Mouse (Mus musculus) megakaryocyte, embryonic 14.5 days (primary cell): ENCODE measurements around the gene Gm29735. TPM values are rescaled to one million over a fixed set of nuclear protein-coding genes. Genes with fewer than 3 reads are reported as not detected.
"Not testable (repeated sequence)": the region's sequence is repeated elsewhere in the genome, so short reads cannot be mapped to it uniquely, and the experiment has no call there.

Experiments used
- H3K27me3 ChIP-seq: replicated peaks from 2 replicates; pipeline ENCODE3; 2012; ENCODE audit warnings: inconsistent platforms
- H3K36me3 ChIP-seq: replicated peaks from 2 replicates; pipeline ENCODE3; 2012; ENCODE audit warnings: low read length, inconsistent platforms, mixed read lengths
- H3K4me1 ChIP-seq: 2 replicates; pipeline ENCODE4 v1.6.1; 2012; ENCODE audit warnings: inconsistent platforms
- H3K4me3 ChIP-seq: replicated peaks from 2 replicates; pipeline ENCODE3; 2012; ENCODE audit warnings: moderate library complexity, mild to moderate bottlenecking, inconsistent platforms
- H3K9me3 ChIP-seq: 2 replicates; pipeline ENCODE4 v1.6.1; 2012; ENCODE audit warnings: inconsistent platforms
- FLI1 ChIP-seq: IDR thresholded peaks from 2 replicates; pipeline ENCODE4 v1.6.1; 2012; ENCODE audit warnings: low read length, inconsistent platforms, mixed read lengths
- GATA1 ChIP-seq: IDR thresholded peaks from 3 replicates; pipeline ENCODE4 v1.6.1; 2012; ENCODE audit warnings: mixed read lengths, low read length, inconsistent platforms, borderline replicate concordance
- polyA plus RNA-seq: library from polyadenylated mRNA; stranded (reverse); fragments of >175 nt; gene quantifications from 2 replicates; pipeline ENCODE4 v1.2.3, GENCODE M21; 2012; ENCODE audit warnings: low replicate concordance; ENCODE audit not compliant: insufficient read depth

Gene Gm29735
- polyA plus RNA-seq: not detected in 2 replicates

DNA sequence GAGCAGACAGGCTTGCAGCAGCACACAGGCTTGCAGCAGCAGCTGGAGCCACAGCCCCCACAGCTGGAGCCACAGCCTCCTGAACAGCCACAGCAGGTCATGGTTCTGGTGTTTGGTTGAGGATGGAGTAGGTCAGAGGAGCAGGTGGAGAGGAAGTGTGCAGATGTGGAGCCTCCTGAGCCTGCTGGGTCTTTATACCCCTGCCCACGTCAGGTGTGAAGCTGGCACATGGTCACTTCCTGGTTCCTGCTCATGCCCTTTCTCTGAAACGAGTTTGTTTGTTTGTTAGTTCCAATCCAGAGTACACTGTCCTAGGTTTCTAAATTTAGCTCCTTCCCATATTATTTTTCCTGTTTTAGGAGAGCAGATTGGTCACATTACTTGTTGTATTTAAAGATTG lies at the start of gene Gm29735:
TSS of gene Gm29735 (minus strand) at position 101 of the 400 bp plus-strand sequence.
- not testable (repeated sequence) for H3K4me3 ChIP-seq, H3K4me1 ChIP-seq, H3K36me3 ChIP-seq
- Histone ChIP-seq H3K27me3 (peaks cover 33% of the 10 kb centered on the region), H3K9me3 (peaks cover 13% of the 10 kb centered on the region)

DNA sequence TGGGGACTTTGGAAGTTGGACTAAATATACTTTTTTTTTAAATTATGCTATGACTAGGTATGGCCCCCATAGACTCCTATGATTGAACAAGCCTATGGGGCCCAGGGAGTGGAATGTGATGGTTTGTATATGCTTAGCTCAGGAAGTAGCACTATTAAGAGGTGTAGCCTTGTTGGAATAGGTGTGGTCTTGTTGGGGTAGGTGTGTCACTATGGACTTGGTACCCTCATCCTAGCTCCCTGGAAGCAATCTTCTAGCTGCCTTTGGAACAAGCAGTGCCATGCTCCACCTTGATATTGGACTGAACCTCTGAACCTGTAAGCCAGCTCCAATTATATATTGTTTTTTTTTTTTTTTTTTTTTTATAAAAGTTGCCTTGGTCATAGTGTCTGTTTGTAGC lies 48.6 kb upstream of the Gm29735 start:
- no peak for TF ChIP-seq FLI1
- no peak for TF ChIP-seq GATA1

DNA sequence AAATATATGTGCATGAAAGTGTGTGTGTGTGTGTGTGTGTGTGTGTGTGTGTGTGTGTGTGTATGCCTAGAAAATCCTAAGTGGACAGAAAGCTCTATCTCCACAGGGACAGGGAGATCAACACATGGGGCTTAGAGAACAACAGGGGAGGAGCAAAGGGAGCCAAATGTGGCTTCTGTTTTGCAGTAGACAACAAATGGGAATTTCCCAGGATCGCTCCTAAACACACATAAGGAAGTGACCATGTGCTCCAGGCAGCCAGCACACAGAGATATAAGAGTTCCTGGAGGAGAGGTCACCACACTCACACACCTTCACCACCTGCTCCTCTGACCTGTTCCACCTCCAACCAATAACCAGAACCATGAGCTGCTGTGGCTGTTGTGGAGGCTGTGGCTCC lies 44.2 kb upstream of the Gm29735 start, which contains the start of gene Krtap5-3:
TSS of gene Krtap5-3 (plus strand) at position 301 of the 400 bp plus-strand sequence.
- Histone ChIP-seq H3K9me3 (peaks cover 20% of the 10 kb centered on the region), H3K4me3 (no peak within 1 kb of the TSS), H3K4me1 (no peaks in the 10 kb centered on the region), H3K27me3 (peaks cover 32% of the 10 kb centered on the region), H3K36me3 (no peaks in the 10 kb centered on the region)
- TF ChIP-seq FLI1 (no peak), GATA1 (no peak)

More for the DNA sequence above, 48.6 kb upstream of the Gm29735 start:
- Histone ChIP-seq H3K9me3 (peaks cover 11% of the 10 kb centered on the region), H3K36me3 (no peaks in the 10 kb centered on the region), H3K4me1 (no peaks in the 10 kb centered on the region), H3K4me3 (no peak overlapping the region), H3K27me3 (peaks cover 39% of the 10 kb centered on the region)

DNA sequence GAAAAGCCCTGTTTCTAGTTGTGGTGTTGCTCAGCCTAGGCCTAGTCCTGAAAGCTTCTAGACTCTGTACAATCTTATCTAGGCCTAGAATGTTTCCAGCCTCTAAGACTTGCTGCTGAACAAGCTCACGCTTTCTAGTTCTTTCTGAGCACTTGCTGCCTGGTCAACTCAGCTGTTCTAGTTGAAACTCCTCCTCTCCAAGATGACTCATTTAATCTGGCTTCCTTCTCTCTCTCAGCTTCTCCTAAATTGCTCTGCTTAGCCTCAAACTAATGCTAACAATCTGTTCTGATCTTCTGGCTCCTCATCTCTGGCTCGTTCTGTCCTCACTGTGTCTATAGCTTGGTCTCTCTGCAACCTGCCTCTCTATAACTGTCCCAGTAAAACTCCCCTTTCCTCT lies 41.8 kb upstream of the Gm29735 start:
- no peaks in the 10 kb centered on the region for H3K4me1 ChIP-seq
- H3K9me3 ChIP-seq: peaks cover 32% of the 10 kb centered on the region
- TF ChIP-seq FLI1: no peak
- no peak for TF ChIP-seq GATA1
- H3K4me3 ChIP-seq: no peak overlapping the region
- peaks cover 23% of the 10 kb centered on the region for H3K27me3 ChIP-seq
- H3K36me3 ChIP-seq: no peaks in the 10 kb centered on the region

DNA sequence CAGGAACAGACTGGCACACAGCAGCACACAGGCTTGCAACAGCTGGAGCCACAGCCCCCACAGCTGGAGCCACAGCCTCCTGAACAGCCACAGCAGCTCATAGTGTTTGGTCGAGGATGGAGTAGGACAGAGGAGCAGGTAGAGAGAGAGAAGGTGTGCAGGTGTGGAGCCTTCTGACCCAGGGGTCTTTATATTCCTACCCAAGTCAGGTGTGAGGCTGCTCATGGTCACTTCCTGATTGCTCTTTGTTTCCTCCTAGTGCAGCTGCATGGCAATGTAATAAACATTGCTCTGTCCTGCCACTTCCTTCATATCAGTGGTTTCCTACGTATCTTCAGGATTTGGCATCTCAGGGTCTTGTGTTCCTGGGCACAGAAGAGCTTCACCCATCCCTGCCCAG lies 33.4 kb upstream of the Gm29735 start, which contains the start of gene Gm10153:
TSS of gene Gm10153 (minus strand) at position 101 of the 400 bp plus-strand sequence.
- Histone ChIP-seq H3K36me3 (no peaks in the 10 kb centered on the region), H3K9me3 (peaks cover 11% of the 10 kb centered on the region; the same call in 1 of the 2 replicates), H3K4me1 (no peaks in the 10 kb centered on the region), H3K27me3 (peaks cover 25% of the 10 kb centered on the region), H3K4me3 (no peak within 1 kb of the TSS)
- TF ChIP-seq GATA1: no peak
- TF ChIP-seq FLI1: no peak

DNA sequence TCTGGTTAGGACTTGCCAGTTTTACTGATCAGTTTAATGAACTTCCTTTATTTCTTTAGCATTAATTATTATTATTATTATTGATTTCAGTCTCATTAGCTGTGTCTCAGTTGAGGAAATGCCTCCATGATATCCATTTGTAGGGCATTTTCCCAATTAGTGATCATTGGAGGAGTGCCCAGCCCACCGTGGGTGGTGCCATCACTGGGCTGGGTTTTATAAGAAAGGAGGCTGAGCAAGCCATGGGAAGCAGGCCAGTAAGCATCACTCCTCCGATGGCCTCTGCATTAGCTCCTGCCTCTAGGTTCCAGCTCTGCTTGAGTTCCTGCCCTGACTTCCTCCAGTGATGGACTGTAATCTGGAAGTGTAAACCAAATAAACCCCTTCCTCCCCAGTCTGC lies 31.2 kb upstream of the Gm29735 start:
- H3K9me3 ChIP-seq: no peaks in the 10 kb centered on the region
- no peak for TF ChIP-seq GATA1
- no peak for TF ChIP-seq FLI1
- no peaks in the 10 kb centered on the region for H3K4me1 ChIP-seq
- no peak overlapping the region for H3K4me3 ChIP-seq
- no peaks in the 10 kb centered on the region for H3K36me3 ChIP-seq
- peaks cover 29% of the 10 kb centered on the region for H3K27me3 ChIP-seq

DNA sequence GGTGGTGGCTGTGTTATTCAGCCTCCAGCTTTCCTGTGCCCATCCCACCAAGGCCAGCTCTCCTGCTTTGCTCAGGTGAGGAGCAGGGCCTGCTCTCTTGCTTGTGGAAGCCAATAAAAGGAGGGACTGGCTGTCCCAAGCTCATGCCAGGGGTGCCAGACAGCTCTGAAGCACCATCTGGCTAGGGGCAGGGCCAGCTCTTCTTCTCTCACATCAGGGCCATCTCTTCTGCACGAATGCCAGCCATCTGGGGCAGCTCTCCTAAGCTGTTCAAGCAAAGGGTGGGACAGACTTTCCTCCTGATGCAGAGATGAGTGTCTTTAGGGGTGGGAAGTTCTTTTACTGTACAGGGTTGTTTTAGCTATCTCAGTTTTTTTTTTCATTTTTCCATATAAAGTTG lies 24.1 kb upstream of the Gm29735 start:
- no peaks in the 10 kb centered on the region for H3K4me1 ChIP-seq
- no peaks in the 10 kb centered on the region for H3K36me3 ChIP-seq
- H3K4me3 ChIP-seq: no peak overlapping the region
- TF ChIP-seq FLI1: no peak
- TF ChIP-seq GATA1: no peak
- H3K9me3 ChIP-seq: peaks cover 9% of the 10 kb centered on the region
- peaks cover 17% of the 10 kb centered on the region for H3K27me3 ChIP-seq

DNA sequence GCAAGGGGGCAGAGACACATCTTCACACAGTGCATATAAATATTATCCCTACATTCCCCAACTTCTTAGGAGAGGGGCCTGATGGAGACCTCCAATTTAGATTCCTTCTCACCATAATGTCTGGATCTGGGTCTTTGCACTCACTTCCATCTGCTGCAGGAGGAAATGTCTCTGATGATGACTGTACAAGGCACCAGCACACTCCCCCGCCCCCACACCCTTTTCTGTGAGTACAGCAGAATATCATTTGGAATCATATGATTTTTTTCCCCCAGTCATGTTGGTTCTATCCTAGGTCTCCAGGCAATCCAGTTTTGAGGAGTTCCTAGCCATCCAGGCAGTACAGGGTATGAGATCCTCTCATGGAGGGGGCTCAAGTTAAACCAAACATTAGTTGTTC lies 21.8 kb upstream of the Gm29735 start:
- Histone ChIP-seq H3K27me3 (peaks cover 14% of the 10 kb centered on the region), H3K36me3 (no peaks in the 10 kb centered on the region)
- TF ChIP-seq GATA1 (no peak), FLI1 (no peak)

DNA sequence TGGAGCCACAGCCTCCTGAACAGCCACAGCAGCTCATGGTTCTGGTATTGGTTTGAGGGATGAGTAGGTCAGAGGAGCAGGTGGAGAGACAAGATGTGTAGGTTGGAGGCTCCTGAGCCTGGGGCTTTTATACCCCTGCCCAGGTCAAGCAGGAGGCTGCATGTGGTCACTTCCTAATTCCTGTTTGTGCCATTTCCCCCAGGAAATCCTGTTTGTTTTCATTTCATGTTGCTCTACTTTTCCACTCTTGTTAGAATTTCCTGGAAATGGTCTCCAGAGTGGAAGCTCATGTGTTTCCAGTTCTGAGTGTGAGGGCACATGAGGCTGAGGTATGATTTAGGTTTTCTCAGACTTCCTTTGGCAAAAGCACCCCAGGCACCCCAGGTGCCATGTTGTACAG lies 19.0 kb upstream of the Gm29735 start, which contains the start of gene Krtap5-2:
TSS of gene Krtap5-2 (minus strand) at position 101 of the 400 bp plus-strand sequence.
- H3K36me3 ChIP-seq, H3K4me3 ChIP-seq, H3K4me1 ChIP-seq: not testable (repeated sequence)
- peaks cover 13% of the 10 kb centered on the region for H3K9me3 ChIP-seq
- peaks cover 29% of the 10 kb centered on the region for H3K27me3 ChIP-seq

More for the DNA sequence above, 21.8 kb upstream of the Gm29735 start:
- Histone ChIP-seq H3K4me1 (no peaks in the 10 kb centered on the region), H3K4me3 (no peak overlapping the region), H3K9me3 (peaks cover 13% of the 10 kb centered on the region)

DNA sequence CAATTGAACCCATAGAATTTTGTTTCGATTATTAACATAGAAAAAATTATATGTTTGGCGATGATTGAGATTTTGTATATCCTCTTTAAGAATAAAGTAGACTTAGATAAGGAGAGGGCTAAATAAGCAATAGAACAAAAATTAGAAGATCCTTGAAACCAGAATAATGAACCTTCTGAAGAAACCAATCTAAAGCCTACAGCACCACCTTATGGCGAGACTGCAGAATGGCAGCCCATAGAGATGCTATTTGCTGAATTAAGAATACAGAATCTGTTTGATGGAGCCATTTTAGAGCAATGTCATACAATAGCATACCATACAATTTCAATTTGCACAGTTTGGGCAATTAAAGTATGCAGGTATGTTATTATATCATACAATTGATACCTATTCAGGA lies 12.9 kb upstream of the Gm29735 start:
- peaks cover 31% of the 10 kb centered on the region for H3K27me3 ChIP-seq
- TF ChIP-seq FLI1 (no peak), GATA1 (no peak)
- H3K4me1 ChIP-seq: no peaks in the 10 kb centered on the region
- no peaks in the 10 kb centered on the region for H3K9me3 ChIP-seq
- H3K4me3 ChIP-seq: no peak overlapping the region
- H3K36me3 ChIP-seq: no peaks in the 10 kb centered on the region

DNA sequence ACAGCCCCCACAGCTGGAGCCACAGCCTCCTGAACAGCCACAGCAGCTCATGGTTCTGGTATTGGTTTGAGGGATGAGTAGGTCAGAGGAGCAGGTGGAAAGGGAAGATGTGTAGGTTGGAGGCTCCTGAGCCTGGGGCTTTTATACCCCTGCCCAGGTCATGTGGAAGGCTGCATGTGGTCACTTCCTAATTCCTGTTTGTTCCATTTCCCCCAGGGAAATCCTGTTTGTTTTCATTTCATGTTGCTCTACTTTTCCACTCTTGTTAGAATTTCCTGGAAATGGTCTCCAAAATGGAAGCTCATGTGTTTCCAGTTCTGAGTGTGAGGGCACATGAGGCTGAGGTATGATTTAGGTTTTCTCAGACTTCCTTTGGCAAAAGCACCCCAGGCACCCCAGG lies 8.7 kb upstream of the Gm29735 start, which contains the start of gene Gm4553:
TSS of gene Gm4553 (minus strand) at position 101 of the 400 bp plus-strand sequence.
- not testable (repeated sequence) for H3K36me3 ChIP-seq, H3K4me1 ChIP-seq, H3K9me3 ChIP-seq, H3K4me3 ChIP-seq
- H3K27me3 ChIP-seq: peaks cover 28% of the 10 kb centered on the region
